Mouse (Mus musculus) embryonic facial prominence, embryonic 10.5 days (tissue): ENCODE measurements around the gene Bad. TPM values are rescaled to one million over a fixed set of nuclear protein-coding genes. Genes with fewer than 3 reads are reported as not detected.
"Not testable (repeated sequence)": the region's sequence is repeated elsewhere in the genome, so short reads cannot be mapped to it uniquely, and the experiment has no call there.

Experiments
- DNase-seq: peaks from one replicate; pipeline ENCODE4 v3.0.0-alpha.2; 2017; ENCODE audit warnings: low spot score
- H3K27ac ChIP-seq: fragments of 300-500 bp; sonication (generic); replicated peaks from 2 replicates; pipeline ENCODE4 v1.5.1; 2016; ENCODE audit warnings: mild to moderate bottlenecking
- H3K27me3 ChIP-seq: fragments of 300-500 bp; sonication (generic); replicated peaks from 2 replicates; pipeline ENCODE4 v1.6.1; 2016; ENCODE audit warnings: low read depth, mild to moderate bottlenecking; ENCODE audit not compliant: poor library complexity, severe bottlenecking
- H3K36me3 ChIP-seq: fragments of 300-500 bp; sonication (generic); replicated peaks from 2 replicates; pipeline ENCODE4 v1.6.1; 2016; ENCODE audit warnings: mild to moderate bottlenecking, moderate library complexity
- H3K4me1 ChIP-seq: fragments of 300-500 bp; sonication (generic); 2 replicates; pipeline ENCODE4 v1.6.1; 2016
- H3K4me3 ChIP-seq: fragments of 300-500 bp; sonication (generic); 2 replicates; pipeline ENCODE4 v1.5.1; 2016; ENCODE audit warnings: mild to moderate bottlenecking, moderate library complexity
- H3K9me3 ChIP-seq: fragments of 300-500 bp; sonication (generic); 2 replicates; pipeline ENCODE4 v1.6.1; 2016; ENCODE audit warnings: mild to moderate bottlenecking
- WGBS: fragments of 180-500 bp; shearing (Covaris S2); methylation state at CpG from one replicate; pipeline ENCODE4 v1.1.7; 2016; 5-methylcytosine and 5-hydroxymethylcytosine counted together
- polyA plus RNA-seq: library from polyadenylated mRNA; unstranded; fragments of >200 nt; fragmentation: Nextera tagmentation; extraction: Ambion mirVana; gene quantifications from 2 replicates; pipeline ENCODE4 v1.2.1, GENCODE M21; 2016

Bad gene
- polyA plus RNA-seq, 1 experiment from 2014 or later, result 55.1 TPM

DNA sequence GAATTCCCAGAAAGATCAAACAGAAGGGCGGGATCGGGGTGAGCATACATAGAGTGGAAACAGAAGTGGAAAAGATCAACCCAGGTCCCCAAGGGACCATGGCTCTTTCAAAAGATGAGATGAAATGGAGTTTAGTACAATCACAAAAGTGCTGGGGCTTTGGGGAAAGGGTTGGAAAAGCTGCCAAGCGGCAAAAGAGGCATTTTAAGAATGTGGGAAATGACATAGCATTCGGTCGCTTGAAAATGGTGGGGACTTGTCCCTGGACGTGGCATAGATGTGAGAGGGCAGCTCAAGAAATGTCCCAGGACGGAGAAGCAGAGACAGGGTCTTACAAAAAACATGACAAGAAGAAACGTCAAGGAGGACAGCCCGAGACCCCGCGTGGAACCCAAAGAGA, 32.6 kb upstream of the Bad start:
- DNase-seq, result no peak
- no peaks in the 10 kb centered on the region for H3K27me3 ChIP-seq
- peak overlapping the region; percentile 94 for H3K27ac ChIP-seq
- no peaks in the 10 kb centered on the region for H3K9me3 ChIP-seq
- 11% methylated on average over 11 of the region's 11 CpGs for WGBS
- peaks cover 36% of the 10 kb centered on the region for H3K4me1 ChIP-seq
- peak overlapping the region; percentile 73 for H3K4me3 ChIP-seq
- H3K36me3 ChIP-seq, result peaks cover 67% of the 10 kb centered on the region

DNA sequence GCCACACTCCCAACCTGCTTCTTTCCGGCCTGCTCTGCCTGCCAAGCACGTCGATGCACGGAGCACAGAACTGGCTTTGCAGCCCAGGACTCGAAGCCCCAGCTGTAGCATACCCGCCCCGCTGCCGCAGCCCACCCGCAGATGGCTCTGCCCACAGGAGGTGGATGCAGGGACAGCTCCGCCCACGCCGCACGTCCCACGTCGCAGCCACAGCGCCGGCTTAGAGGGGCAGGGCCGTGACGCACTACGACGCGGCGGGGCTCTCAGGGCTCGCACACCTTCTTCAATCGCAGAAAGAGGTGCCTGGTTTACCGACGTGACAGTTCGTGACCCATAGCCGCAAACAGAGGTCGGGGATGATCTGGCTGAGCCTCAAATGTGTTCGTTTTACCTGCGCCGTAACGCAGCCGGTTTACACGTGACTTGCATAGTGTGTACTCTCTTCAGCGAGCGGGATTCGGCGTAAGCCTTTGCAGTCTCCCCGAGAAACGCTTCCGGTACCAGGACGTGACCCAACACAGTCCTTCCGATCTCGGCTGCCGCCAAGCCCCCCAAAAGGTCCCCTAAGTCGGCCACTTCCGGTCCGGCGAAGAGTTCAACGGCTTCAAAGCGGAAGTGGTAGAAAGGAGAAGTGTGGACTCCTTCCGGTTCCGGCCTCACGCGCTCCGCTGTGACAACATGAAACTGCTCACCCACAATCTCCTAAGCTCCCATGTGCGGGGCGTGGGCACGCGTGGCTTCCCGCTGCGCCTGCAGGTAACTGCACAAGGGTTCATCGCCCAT, 32.0 kb upstream of the Bad start, which contains the start of the genes Trmt112 and Prdx5:
Trmt112 (plus strand) TSS at position 192 of the 783 bp plus-strand sequence.
Prdx5 (minus strand) TSS at position 600 of the 783 bp plus-strand sequence.
- under 1% methylated on average over 65 of the region's 65 CpGs for WGBS

DNA sequence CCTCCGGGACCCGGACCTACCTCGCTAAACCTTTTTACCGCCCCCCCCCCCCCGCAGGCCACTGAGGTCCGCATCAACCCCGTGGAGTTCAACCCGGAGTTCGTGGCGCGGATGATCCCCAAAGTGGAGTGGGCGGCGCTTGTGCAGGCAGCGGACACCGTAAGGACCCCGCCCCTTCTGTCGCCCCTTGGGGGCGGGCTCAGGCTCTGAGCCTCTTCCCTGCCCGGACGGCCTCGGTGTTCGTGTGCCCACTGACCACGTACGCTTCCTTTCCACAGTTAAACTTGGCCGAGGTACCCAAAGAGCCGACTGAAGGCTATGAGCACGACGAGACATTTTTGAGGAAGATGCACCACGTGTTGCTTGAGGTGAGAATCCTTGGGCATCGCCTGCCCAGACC, 31.4 kb upstream of the Bad start:
- Histone ChIP-seq H3K36me3 (peaks cover 57% of the 10 kb centered on the region), H3K27ac (peak overlapping the region; percentile 94), H3K4me3 (peak overlapping the region; percentile 73), H3K4me1 (peaks cover 36% of the 10 kb centered on the region)
- H3K9me3 ChIP-seq, H3K27me3 ChIP-seq: not testable (repeated sequence)
- WGBS, result under 1% methylated on average over 30 of the region's 30 CpGs
- DNase-seq, result peak; percentile 71

More for the DNA sequence above, 32.0 kb upstream of the Bad start, which contains the start of the genes Trmt112 and Prdx5:
- peak within 1 kb of the TSS; percentile 73 for H3K4me3 ChIP-seq
- peak within 1 kb of the TSS; percentile 94 for H3K27ac ChIP-seq
- no peaks in the 10 kb centered on the region for H3K9me3 ChIP-seq
- H3K4me1 ChIP-seq, result peaks cover 36% of the 10 kb centered on the region
- H3K27me3 ChIP-seq, result no peaks in the 10 kb centered on the region
- H3K36me3 ChIP-seq, result peaks cover 63% of the 10 kb centered on the region
- DNase-seq, result peak; percentile 92

DNA sequence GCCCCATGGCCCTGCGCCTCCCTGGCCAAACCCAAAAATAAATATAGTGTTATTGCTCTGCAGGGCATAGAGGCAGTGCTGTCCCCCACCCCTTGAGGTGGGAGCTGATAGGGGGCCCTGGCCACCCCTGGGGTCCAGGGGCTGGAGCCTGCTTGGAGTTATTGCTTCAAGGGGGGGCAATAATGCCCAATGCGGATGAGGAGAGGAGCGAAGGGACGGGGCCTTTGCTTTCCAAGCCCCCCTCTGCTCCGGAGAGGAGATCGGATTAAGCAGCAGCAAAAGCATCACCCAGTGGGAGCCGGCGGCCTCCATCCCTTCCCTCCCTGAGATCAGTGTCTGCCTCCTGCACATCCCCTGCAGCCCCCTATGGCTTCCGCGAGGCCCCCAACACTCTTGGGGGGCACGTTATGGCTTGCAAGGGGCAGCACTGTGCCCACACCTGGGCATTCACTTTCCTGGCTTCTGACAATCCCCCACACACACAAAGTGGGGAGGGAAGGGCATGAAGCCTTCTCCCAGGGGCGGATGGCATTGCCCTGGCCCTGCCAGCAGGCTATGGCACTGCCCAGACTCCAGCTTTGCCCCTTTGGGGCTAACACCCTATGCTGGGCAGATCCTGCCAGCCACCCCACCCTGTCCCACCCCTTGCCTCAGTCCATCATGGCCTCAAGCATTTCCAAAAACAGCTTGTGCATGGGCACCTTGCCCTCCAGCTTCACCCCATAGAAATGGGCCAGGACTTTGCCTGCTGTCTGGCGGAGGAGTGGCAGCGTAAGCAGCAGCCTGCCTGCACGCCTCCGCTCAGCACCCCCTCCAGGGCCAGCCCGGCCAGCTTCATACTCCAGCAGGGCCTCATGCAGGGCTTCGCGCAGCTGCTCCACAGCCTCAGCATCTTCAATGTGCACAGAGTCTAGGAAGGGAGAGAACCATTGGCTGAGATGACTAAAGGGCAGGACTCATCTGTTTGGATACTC, 30.3 kb upstream of the Bad start:
- no peaks in the 10 kb centered on the region for H3K9me3 ChIP-seq
- H3K27ac ChIP-seq, result peak overlapping the region; percentile 19; the same call in 1 of the 2 replicates
- no peaks in the 10 kb centered on the region for H3K27me3 ChIP-seq
- no peak for DNase-seq
- H3K4me3 ChIP-seq, result peak overlapping the region; percentile 73
- H3K36me3 ChIP-seq, result peaks cover 46% of the 10 kb centered on the region
- 84% methylated on average over 19 of the region's 19 CpGs for WGBS
- peaks cover 36% of the 10 kb centered on the region for H3K4me1 ChIP-seq

DNA sequence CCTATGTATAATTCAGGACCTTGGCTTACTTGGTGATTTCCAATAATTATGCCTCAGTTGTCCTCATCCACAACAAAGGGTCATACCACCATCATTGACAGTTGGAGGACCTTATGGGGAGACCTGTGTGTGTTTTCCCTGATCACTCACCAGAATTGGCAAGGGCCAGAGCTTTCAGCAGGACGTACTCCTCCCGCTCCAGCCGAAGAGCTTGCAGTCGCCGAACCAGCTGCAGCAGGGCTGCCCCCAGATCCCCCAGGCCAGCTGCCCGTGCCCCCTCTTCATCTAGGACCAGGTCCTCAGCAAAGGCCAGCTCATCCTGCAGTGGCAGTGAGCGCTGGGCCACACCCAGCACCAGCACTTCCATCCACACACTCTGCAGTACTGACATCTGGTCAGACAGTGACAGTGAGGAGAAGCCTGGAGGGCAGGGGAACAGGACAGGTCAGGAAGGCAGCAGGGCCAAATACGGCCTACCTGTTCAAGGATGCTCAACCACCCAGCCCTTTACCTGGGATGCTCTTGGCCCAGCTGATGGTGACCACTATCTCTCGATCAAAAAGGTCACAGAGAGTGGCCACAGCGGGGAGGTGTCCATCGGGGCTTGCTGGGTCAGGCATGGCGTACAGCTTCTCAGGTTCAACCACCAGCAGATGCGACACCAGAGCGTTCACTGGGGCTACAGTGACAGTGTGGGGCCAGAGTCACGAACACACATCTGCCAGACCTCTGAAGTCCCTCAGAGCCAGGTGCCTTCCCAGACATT, 29.3 kb upstream of the Bad start:
- Histone ChIP-seq H3K4me3 (peak overlapping the region; percentile 73; the same call in 1 of the 2 replicates), H3K27ac (no peak overlapping the region)
- 93% methylated on average over 15 of the region's 15 CpGs for WGBS

DNA sequence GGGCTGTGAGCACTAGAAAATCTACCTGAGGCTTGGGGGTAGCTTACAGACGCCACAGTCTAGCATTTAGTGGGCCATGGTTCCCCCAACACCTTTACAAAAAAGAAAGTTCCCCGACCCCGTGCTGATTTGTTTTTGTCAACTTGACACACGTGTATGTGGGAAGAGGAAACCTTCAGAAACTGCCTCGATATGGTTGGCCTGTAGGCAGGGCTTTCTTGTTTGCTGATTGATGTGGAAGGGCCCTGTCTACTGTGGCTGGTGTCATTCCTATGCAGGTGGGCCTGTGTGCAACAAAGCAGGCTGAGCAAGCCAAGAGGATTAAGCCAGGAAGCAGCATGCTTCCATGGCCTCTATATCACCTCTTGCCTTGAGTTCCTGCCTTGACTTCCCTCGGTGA, 28.6 kb upstream of the Bad start:
- WGBS, result 92% methylated on average over 6 of the region's 6 CpGs
- H3K27me3 ChIP-seq, result no peaks in the 10 kb centered on the region
- peaks cover 35% of the 10 kb centered on the region for H3K36me3 ChIP-seq
- no peak for DNase-seq
- H3K9me3 ChIP-seq, result no peaks in the 10 kb centered on the region
- H3K27ac ChIP-seq, result no peak overlapping the region
- H3K4me3 ChIP-seq, result no peak overlapping the region; the same call in 1 of the 2 replicates
- H3K4me1 ChIP-seq, result peaks cover 25% of the 10 kb centered on the region

More for the DNA sequence above, 29.3 kb upstream of the Bad start:
- H3K36me3 ChIP-seq, result peaks cover 36% of the 10 kb centered on the region
- no peaks in the 10 kb centered on the region for H3K27me3 ChIP-seq
- no peak for DNase-seq
- no peaks in the 10 kb centered on the region for H3K9me3 ChIP-seq
- peaks cover 32% of the 10 kb centered on the region for H3K4me1 ChIP-seq

DNA sequence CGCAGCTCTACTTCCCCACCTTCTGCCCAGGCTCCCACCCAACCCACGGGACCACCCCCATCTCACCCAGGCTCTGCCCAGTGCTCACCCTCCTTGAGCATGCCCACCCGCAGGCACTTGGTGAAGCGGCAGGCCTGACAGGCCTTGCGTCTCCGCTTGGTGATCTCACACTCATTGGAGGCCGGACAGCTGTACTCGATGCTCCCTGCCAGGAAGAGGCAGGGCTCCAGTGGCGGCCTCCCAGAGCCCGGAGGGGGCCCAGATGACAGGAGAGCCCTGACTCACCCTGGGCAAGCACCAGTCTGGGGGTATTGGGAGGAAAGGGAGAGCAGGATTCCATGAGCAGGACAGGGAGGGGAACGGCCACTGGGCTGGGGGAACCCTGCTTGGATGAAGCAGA, 27.7 kb upstream of the Bad start:
- Histone ChIP-seq H3K27me3 (no peaks in the 10 kb centered on the region), H3K9me3 (no peaks in the 10 kb centered on the region), H3K4me1 (peaks cover 16% of the 10 kb centered on the region), H3K4me3 (no peak overlapping the region), H3K27ac (no peak overlapping the region), H3K36me3 (peaks cover 40% of the 10 kb centered on the region)
- DNase-seq, result no peak
- WGBS, result 87% methylated on average over 11 of the region's 11 CpGs

DNA sequence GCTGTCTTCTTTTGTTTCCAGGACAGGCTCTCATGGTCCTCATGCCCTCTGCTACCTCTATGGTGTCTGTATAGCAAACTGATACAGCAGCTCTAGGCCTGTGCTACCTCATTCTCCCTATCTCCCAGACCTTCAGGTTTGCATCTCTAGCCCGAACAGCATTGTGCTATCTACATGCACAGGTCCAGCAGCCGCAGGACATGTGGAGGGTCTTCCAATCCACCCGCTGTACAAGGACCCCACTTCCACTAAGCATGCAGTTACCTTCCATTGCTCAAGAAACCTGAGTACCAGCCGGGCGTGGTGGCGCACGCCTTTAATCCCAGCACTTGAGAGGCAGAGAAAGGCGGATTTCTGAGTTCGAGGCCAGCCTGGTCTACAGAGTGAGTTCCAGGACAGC, 27.1 kb upstream of the Bad start:
- Histone ChIP-seq H3K36me3 (peaks cover 40% of the 10 kb centered on the region), H3K4me1 (peaks cover 12% of the 10 kb centered on the region), H3K27ac (no peak overlapping the region), H3K4me3 (no peak overlapping the region), H3K27me3 (no peaks in the 10 kb centered on the region), H3K9me3 (no peaks in the 10 kb centered on the region)
- DNase-seq, result no peak
- WGBS, result 93% methylated on average over 9 of the region's 9 CpGs

DNA sequence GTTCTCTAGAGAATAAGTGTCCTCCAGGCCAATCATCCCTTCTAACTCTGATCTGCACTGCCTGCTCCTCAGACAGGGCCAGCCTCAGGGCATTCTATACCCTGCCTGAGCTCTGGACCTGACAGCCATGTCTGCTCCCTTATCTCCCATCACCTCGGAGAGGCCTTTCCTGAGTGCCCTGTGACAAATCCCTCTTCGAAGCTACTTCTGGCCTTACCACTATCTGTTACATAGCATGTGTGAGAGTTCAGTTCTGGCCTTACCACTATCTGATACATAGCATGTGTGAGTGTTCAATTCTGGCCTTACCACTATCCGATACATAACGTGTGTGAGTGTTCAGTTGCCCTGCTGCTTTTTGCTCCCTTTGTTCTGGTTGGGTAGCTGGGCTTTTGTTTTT, 26.4 kb upstream of the Bad start:
- Histone ChIP-seq H3K9me3 (no peaks in the 10 kb centered on the region), H3K4me3 (no peak overlapping the region), H3K27me3 (no peaks in the 10 kb centered on the region), H3K36me3 (peaks cover 45% of the 10 kb centered on the region), H3K27ac (no peak overlapping the region), H3K4me1 (peaks cover 19% of the 10 kb centered on the region)
- no peak for DNase-seq
- WGBS, result 87% methylated on average over 4 of the region's 4 CpGs

DNA sequence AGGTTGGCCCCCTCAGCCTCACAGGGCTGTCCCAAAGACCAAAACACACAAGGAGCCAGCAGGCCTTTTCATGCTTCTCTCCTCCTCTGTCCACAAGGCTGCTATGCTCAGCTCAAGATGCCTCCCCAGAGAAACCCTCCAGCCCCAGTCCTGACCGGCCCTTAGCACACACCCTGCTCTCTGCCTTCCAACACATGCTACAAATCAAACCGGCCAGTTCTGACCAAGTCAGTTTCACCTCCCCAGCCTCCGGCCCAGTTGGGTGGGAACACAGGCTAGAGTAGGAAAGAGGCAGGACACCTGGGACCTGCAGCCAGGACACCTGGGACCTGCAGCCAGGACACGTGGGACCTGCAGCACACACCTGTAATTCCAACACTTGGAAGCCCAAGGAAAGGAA, 25.2 kb upstream of the Bad start:
- Histone ChIP-seq H3K4me3 (no peak overlapping the region), H3K9me3 (no peaks in the 10 kb centered on the region), H3K36me3 (peaks cover 39% of the 10 kb centered on the region), H3K4me1 (peaks cover 24% of the 10 kb centered on the region), H3K27ac (no peak overlapping the region), H3K27me3 (no peaks in the 10 kb centered on the region)
- DNase-seq, result no peak
- WGBS, result 82% methylated on average over 4 of the region's 4 CpGs

DNA sequence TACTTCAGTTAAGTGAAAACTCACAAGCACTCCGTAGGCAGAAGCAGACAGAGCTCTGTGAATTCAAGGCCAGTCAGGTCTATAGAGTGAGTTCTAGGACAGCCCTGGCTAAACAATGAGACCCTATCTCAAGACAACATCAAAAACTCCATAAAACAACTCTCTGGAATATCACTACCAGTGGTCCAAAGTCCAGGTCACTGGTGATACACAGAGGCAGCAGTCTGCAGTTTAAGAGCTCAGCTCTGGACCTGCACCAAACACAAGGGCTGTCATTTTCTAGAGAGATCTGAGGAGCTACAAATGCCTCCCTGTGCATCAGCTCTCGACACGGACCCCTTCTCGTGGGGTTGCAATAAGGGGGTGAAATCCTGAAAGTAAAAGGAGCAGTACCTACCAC, 23.3 kb upstream of the Bad start:
- no peaks in the 10 kb centered on the region for H3K9me3 ChIP-seq
- no peak overlapping the region for H3K27ac ChIP-seq
- no peak for DNase-seq
- peaks cover 20% of the 10 kb centered on the region for H3K36me3 ChIP-seq
- WGBS, result 83% methylated on average over 4 of the region's 4 CpGs
- H3K4me1 ChIP-seq, result peaks cover 32% of the 10 kb centered on the region
- peaks cover 12% of the 10 kb centered on the region for H3K27me3 ChIP-seq
- no peak overlapping the region for H3K4me3 ChIP-seq

DNA sequence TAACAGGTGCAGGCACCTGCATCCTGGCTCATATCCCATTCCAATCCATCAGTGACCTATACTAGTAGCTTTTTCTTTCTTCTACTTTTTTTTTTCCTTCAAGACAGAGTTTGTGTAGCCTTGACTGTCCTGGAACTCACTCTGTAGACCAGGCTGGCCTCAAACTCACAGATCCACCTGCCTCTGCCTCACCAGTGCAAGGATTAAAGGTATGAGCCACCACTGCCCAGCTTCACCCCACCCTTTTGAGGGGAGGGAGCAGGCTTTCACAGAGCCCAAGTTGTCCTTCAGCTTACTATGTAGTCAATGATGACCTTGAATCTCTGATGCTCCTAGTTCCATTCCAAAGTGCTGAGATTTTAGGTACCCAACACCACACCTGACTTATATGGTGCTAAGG, 22.2 kb upstream of the Bad start:
- Histone ChIP-seq H3K4me1 (peaks cover 32% of the 10 kb centered on the region), H3K36me3 (peaks cover 10% of the 10 kb centered on the region; the same call in 1 of the 2 replicates), H3K27ac (no peak overlapping the region), H3K27me3 (peaks cover 23% of the 10 kb centered on the region), H3K4me3 (no peak overlapping the region; the same call in 1 of the 2 replicates), H3K9me3 (no peaks in the 10 kb centered on the region)
- no peak for DNase-seq
